Mouse (Mus musculus) hindbrain, postnatal 0 days (tissue): ENCODE data around the gene Lca5l. TPM values are rescaled to one million over a fixed set of nuclear protein-coding genes. Genes with fewer than 3 reads are reported as not detected.
A peak's percentile ranks its signal among the peaks of the same experiment; 100 is the strongest.

Experiments
- ATAC-seq: fragments of 200-750 bp; cut with Nextera tagmentation; 2 replicates; pipeline ENCODE4 v1.8.0; 2017; ENCODE audit warnings: mild to moderate bottlenecking, moderate TSS enrichment, moderate library complexity
- DNase-seq: peaks from one replicate; pipeline ENCODE4 v3.0.0-alpha.2; 2015; ENCODE audit warnings: low spot score
- H3K27ac ChIP-seq: fragments of 300-500 bp; sonication (generic); 2 replicates; pipeline ENCODE4 v1.5.1; 2014; ENCODE audit warnings: mild to moderate bottlenecking
- H3K27me3 ChIP-seq: fragments of 300-500 bp; sonication (generic); 2 replicates; pipeline ENCODE4 v1.6.1; 2014; ENCODE audit warnings: low read length, mixed read lengths; ENCODE audit not compliant: insufficient read depth
- H3K36me3 ChIP-seq: fragments of 300-500 bp; sonication (generic); 2 replicates; pipeline ENCODE4 v1.6.1; 2014; ENCODE audit warnings: low read length, mixed read lengths; ENCODE audit not compliant: insufficient read depth
- H3K4me1 ChIP-seq: fragments of 300-500 bp; sonication (generic); 2 replicates; pipeline ENCODE4 v1.6.1; 2014; ENCODE audit warnings: antibody characterized with exemption, low read length, mixed read lengths; ENCODE audit not compliant: insufficient read depth
- H3K4me2 ChIP-seq: fragments of 300-500 bp; sonication (generic); 2 replicates; pipeline ENCODE4 v1.6.1; 2014; ENCODE audit warnings: low read depth, mild to moderate bottlenecking, low read length, moderate library complexity, mixed read lengths
- H3K4me3 ChIP-seq: fragments of 300-500 bp; sonication (generic); 2 replicates; pipeline ENCODE4 v1.5.1; 2014; ENCODE audit warnings: low read length
- H3K9ac ChIP-seq: fragments of 300-500 bp; sonication (generic); replicated peaks from 2 replicates; pipeline ENCODE4 v1.6.1; 2014; ENCODE audit warnings: mild to moderate bottlenecking, low read length, moderate library complexity, mixed read lengths
- H3K9me3 ChIP-seq: fragments of 300-500 bp; sonication (generic); 2 replicates; pipeline ENCODE4 v1.6.1; 2016; ENCODE audit warnings: low read length, mixed read lengths
- CTCF ChIP-seq: IDR thresholded peaks from 2 replicates; pipeline ENCODE4 v1.5.1; 2016; ENCODE audit warnings: antibody characterized with exemption, control low read depth, low read depth
- WGBS: fragments of 180-500 bp; shearing (Covaris S2); extraction: QIAGEN DNeasy Blood & Tissue Kit; methylation state at CpG from one replicate; pipeline ENCODE4 v1.1.7; 2014; 5-methylcytosine and 5-hydroxymethylcytosine counted together
- polyA plus RNA-seq: library from polyadenylated mRNA; unstranded; fragments of >200 nt; fragmentation: Nextera tagmentation; extraction: Ambion mirVana; gene quantifications from 2 replicates; pipeline ENCODE4 v1.2.1, GENCODE M21; 2015
- total RNA-seq: library from RNA; depleted of rRNA; stranded (reverse); fragments of >200 nt; gene quantifications from 2 replicates; pipeline ENCODE4 v1.2.3, GENCODE M21; 2014

Gene Lca5l
- total and polyA plus RNA-seq, 2 experiments from 2014 or later: 1.9 to 2.0 TPM

- no peaks in the 10 kb centered on the region for H3K36me3 ChIP-seq
- no peaks in the 10 kb centered on the region for H3K4me1 ChIP-seq
- H3K27me3 ChIP-seq: no peaks in the 10 kb centered on the region
- H3K9ac ChIP-seq: no peak overlapping the region
- H3K9me3 ChIP-seq: no peaks in the 10 kb centered on the region
- no peak for TF ChIP-seq CTCF
- ATAC-seq (no peak), DNase-seq (no peak)
- H3K4me2 ChIP-seq: no peak overlapping the region
- no peak overlapping the region for H3K4me3 ChIP-seq
- no peak overlapping the region for H3K27ac ChIP-seq
- WGBS: 78% methylated on average over 10 of the region's 10 CpGs
These were observed 17.7 kb upstream of the Lca5l start for GRCm38 (mm10) chr16:96209789-96210188.

GRCm38 (mm10) chr16:96201485-96202232, 9.6 kb upstream of the Lca5l start:
- Histone ChIP-seq H3K4me2 (no peak overlapping the region), H3K27me3 (no peaks in the 10 kb centered on the region), H3K27ac (no peak overlapping the region), H3K9ac (no peak overlapping the region), H3K9me3 (no peaks in the 10 kb centered on the region), H3K4me3 (no peak overlapping the region), H3K36me3 (no peaks in the 10 kb centered on the region), H3K4me1 (no peaks in the 10 kb centered on the region)
- WGBS: 86% methylated on average over 11 of the region's 11 CpGs
- DNase-seq (no peak), ATAC-seq (no peak)
- no peak for TF ChIP-seq CTCF

DNA sequence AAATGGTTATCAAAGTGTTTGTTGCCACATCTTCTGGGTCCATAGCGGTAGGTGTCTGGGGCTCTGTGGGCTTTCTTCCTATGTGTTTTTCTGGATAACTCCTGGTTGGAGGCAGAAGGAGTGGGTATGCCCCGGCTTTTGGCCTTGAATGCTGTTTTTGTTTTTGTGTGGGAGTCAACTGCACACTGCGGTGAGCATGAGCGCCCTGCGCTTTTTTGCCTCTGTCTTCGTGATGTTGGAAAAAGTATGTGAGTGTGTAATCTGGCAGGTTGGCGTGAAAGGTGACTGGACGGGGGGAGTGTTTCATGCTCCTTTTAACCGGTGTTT, 8.6 kb upstream of the Lca5l start:
- WGBS: 37% methylated on average over 9 of the region's 9 CpGs
- H3K9me3 ChIP-seq: no peaks in the 10 kb centered on the region
- ATAC-seq (no peak), DNase-seq (no peak)
- H3K9ac ChIP-seq: no peak overlapping the region
- no peak overlapping the region for H3K27ac ChIP-seq
- H3K4me2 ChIP-seq: peak overlapping the region; percentile 57
- no peaks in the 10 kb centered on the region for H3K4me1 ChIP-seq
- TF ChIP-seq CTCF: no peak
- H3K27me3 ChIP-seq: no peaks in the 10 kb centered on the region
- no peaks in the 10 kb centered on the region for H3K36me3 ChIP-seq
- H3K4me3 ChIP-seq: peak overlapping the region; percentile 2; the same call in 1 of the 2 replicates

DNA sequence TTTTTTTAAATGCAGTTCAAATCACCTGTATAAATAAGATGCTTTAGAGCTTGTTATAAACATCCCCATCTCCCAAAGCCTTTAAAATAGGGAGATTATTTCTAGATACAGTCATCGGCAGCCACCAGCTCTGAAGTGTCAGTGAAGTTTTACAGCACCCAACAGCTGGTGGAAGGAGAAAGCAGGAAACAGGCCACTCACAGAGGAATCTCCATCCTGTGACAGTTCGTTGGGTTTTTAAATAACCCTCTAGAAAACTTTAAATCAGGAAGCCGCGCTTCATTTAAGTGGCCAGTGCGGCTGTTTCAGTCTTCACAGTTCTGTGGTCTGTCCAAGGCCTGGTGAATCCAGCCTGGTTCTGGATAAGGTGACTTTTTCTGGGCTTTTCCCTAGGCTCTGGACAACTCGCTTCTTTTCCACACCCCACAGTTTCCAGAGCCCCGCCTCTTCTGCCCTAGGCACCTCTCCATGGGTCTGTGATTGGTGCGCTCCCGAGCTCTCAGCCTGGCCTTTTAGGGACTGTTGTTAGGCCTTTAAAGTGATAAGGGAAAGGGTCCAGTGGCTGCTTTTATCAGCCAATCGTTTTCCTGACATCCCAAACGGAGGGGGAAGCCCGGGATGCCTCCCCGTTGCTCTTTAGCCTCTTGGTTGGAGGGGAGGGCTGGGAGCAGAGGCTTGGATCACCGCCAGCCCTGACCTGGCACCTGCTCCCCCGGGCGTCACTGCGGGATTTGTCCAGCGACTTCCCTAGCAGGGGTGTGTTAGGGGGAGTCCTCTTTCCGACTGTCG, 8.0 kb upstream of the Lca5l start, which contains the start of gene Sh3bgr:
Gene Sh3bgr, plus strand, starts transcription at position 538 of the 789 bp plus-strand sequence.
- H3K4me1 ChIP-seq: no peaks in the 10 kb centered on the region
- H3K27me3 ChIP-seq: no peaks in the 10 kb centered on the region
- no peak within 1 kb of the TSS for H3K9ac ChIP-seq
- no peak for TF ChIP-seq CTCF
- ATAC-seq (peak; percentile 75; the same call in 1 of the 2 replicates), DNase-seq (peak; percentile 17)
- H3K36me3 ChIP-seq: no peaks in the 10 kb centered on the region
- H3K4me3 ChIP-seq: peak within 1 kb of the TSS; percentile 2; the same call in 1 of the 2 replicates
- H3K9me3 ChIP-seq: no peaks in the 10 kb centered on the region
- H3K27ac ChIP-seq: no peak within 1 kb of the TSS
- peak within 1 kb of the TSS; percentile 57 for H3K4me2 ChIP-seq
- 12% methylated on average over 20 of the region's 20 CpGs for WGBS

DNA sequence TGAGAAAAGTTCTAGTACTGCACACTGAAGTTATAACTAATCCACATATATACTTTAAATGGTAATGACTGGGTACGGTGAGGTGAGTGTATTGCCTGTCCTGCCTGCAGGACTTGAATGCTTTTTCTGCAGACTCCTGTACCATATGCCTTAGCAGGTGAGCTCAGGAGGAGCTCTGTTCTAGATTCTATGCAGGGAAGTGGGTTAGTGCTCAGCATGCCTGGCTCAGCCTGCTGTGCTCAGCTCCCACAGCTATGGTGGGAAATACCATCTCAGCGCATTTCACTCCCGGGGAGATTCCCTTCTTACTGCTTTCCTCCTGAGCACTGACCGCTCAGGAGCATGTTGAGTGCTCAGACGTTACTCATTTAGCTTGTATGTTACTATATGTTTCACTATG, 4.5 kb downstream of the Lca5l start:
- WGBS: 87% methylated on average over 5 of the region's 5 CpGs
- no peak for TF ChIP-seq CTCF
- H3K36me3 ChIP-seq: no peaks in the 10 kb centered on the region
- no peaks in the 10 kb centered on the region for H3K9me3 ChIP-seq
- H3K9ac ChIP-seq: no peak overlapping the region
- H3K27me3 ChIP-seq: no peaks in the 10 kb centered on the region
- no peak for DNase-seq
- ATAC-seq: no peak
- no peak overlapping the region for H3K4me3 ChIP-seq
- no peaks in the 10 kb centered on the region for H3K4me1 ChIP-seq
- no peak overlapping the region for H3K27ac ChIP-seq
- no peak overlapping the region for H3K4me2 ChIP-seq

GRCm38 (mm10) chr16:96179156-96179555, 12.9 kb downstream of the Lca5l start:
- DNase-seq (no peak), ATAC-seq (no peak)
- H3K4me3 ChIP-seq: no peak overlapping the region
- no peak overlapping the region for H3K9ac ChIP-seq
- no peaks in the 10 kb centered on the region for H3K27me3 ChIP-seq
- no peak overlapping the region for H3K4me2 ChIP-seq
- no peaks in the 10 kb centered on the region for H3K9me3 ChIP-seq
- TF ChIP-seq CTCF: no peak
- no peak overlapping the region for H3K27ac ChIP-seq
- H3K36me3 ChIP-seq: no peaks in the 10 kb centered on the region
- H3K4me1 ChIP-seq: no peaks in the 10 kb centered on the region

DNA sequence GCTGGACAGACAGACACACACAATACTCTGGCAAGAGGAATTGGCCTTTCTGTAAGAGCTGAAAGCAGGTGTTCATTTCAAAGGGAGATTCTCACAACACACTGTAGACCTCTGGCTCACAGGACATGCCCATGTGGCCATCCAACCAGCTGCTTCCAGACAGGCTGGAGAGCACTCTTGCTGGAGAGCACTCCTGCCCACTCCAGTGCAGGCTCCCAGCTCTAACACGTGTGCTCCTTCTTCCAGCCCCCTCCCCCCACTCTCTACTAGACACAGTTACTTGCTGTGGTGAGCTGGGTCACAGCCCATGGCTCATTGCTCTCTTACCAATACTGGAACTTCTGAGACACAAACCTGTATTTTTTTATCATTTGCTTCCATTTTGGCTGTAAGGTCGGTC, 16.7 kb downstream of the Lca5l start:
- no peak overlapping the region for H3K4me2 ChIP-seq
- DNase-seq: no peak
- WGBS: 47% methylated on average over 2 of the region's 2 CpGs
- H3K4me3 ChIP-seq: no peak overlapping the region
- TF ChIP-seq CTCF: no peak
- no peaks in the 10 kb centered on the region for H3K36me3 ChIP-seq
- no peaks in the 10 kb centered on the region for H3K27me3 ChIP-seq
- peak; percentile 49; the same call in 1 of the 2 replicates for ATAC-seq
- no peaks in the 10 kb centered on the region for H3K4me1 ChIP-seq
- H3K27ac ChIP-seq: no peak overlapping the region
- H3K9ac ChIP-seq: no peak overlapping the region
- H3K9me3 ChIP-seq: no peaks in the 10 kb centered on the region
